21 mouse cellular contexts compared by ENCODE assay signal in the genomic region with DNA sequence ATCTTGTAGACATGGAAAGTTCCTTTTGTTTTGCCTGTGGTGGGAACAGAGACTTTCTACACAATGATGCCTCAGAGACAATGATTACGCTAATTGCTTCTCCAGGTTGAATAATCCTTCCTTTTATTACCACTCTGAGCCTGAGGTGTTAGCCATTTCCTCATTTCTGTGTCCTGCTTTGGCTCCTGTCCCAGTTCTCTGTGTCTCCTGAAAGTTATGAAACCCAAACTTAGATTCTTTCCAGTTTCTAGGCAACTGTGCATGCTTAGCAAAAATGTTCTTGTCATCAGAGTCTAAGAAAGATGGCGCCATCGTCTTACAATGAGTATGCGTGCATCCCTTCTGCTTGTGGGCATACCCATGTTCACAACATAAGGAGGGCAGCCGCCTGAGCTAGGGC. TPM values are rescaled to one million over a fixed set of nuclear protein-coding genes. Genes with fewer than 3 reads are reported as not detected.
DNase-seq lines count a peak whose midpoint lies in the region; ATAC-seq lines count a peak whose summit lies in the region.
"Had no signal": no experiment of that assay in that cellular context is flagged by ENCODE, and none has a peak within 500 bp of the region (broad histone marks: within the 10 kb centered on the region; RNA-seq: fewer than 3 reads in every experiment).

No protein-coding gene starts in this region.

- ATAC-seq in frontal cortex, adult (ENCODE audit: low TSS enrichment) = peak; percentile 51
- 0 out of 2 replicates have a peak, but pooled peaks have one; percentile 22 for ATAC-seq in common myeloid progenitor, adult 5-6 weeks (replicated peaks; ENCODE audit: low read depth, poor library complexity, severe bottlenecking)
- ATAC-seq: hindbrain, embryonic 16.5 days had no signal

- no peak for DNase-seq in frontal cortex, postnatal 36 days (ENCODE audit: low spot score in 2 of 2)
- peak; percentile 19 for DNase-seq in kidney, postnatal 14 days
- no peak for DNase-seq in kidney, adult 8-10 months
- peak; percentile 14 for DNase-seq in 416B (ENCODE audit: low read depth)
- DNase-seq in adrenal gland, postnatal 4 days (ENCODE audit: low spot score in 2 of 2) = no peak
- no peak for DNase-seq in embryo, embryonic 9.5 days (ENCODE audit: extremely low spot score)
- DNase-seq: B cell, adult 2 months; cerebellum, adult 2 months; gastrocnemius, postnatal 36 days; heart, postnatal 36 days; kidney, adult 18-20 months; kidney, postnatal 36 days; layer of hippocampus, adult 9-11 months; liver; lung, embryonic 14.5 days; right cerebral cortex, postnatal 4 days; thymus, postnatal 14 days had no signal

RNA-seq across cellular contexts. Expression of a gene that starts 8.6 kb away (rescaled TPM):
- total RNA-seq in common myeloid progenitor, adult 5-6 weeks (2017) = not detected in 2 replicates
- under 1 TPM; 0.31 to 0.45 TPM for total RNA-seq in adrenal gland, postnatal 4 days (2021)
- total RNA-seq: heart, postnatal 36 days; monocyte, adult 5-6 weeks had no signal

RNA-seq across cellular contexts. Expression of a gene that starts 26.0 kb away (rescaled TPM):
- total RNA-seq in common myeloid progenitor, adult 5-6 weeks (2017) = 1.3 and 1.4 TPM in 2 replicates
- total RNA-seq in adrenal gland, postnatal 4 days (2021) = 10 to 100 TPM; 31.3 to 32.9 TPM
- total RNA-seq: monocyte, adult 5-6 weeks had no signal

RNA-seq across cellular contexts. Expression of a gene that starts 27.5 kb away (rescaled TPM):
- total RNA-seq in common myeloid progenitor, adult 5-6 weeks (2017) = 18.6 and 24.2 TPM in 2 replicates
- 1 to 10 TPM; 6.0 TPM for total RNA-seq in adrenal gland, postnatal 4 days (2021)

RNA-seq across cellular contexts. Expression of a gene that starts 57.3 kb away (rescaled TPM):
- total RNA-seq in common myeloid progenitor, adult 5-6 weeks (2017) = 3.8 and 4.1 TPM in 2 replicates
- total RNA-seq in adrenal gland, postnatal 4 days (2021) = 1 to 10 TPM in 1 of 2 experiments, under 1 TPM in 1; 0.56 to 1.0 TPM
- total RNA-seq: gastrocnemius, postnatal 36 days; heart, postnatal 36 days; monocyte, adult 5-6 weeks had no signal

Comparison
In these comparisons a context has a peak if more than half of its experiments do, and no peak if none do; other contexts are left out.
1. DNase-seq: peak in kidney, postnatal 14 days (single experiment) and 416B (single experiment); none in frontal cortex, postnatal 36 days (0 of 2), kidney, adult 8-10 months (0 of 2), adrenal gland, postnatal 4 days (0 of 2) and embryo, embryonic 9.5 days (single experiment).
2. RNA of a gene that starts 26.0 kb away (total RNA-seq): 31.3 to 32.9 TPM in adrenal gland, postnatal 4 days; 1.3 to 1.4 TPM in common myeloid progenitor, adult 5-6 weeks; every median in the first group is over 10 times any median in the second.